Mouse (Mus musculus): Measurements from ENCODE around the gene Rhod.
A peak's percentile ranks its signal among the peaks of the same experiment; 100 is the strongest.

The Rhod gene

DNA sequence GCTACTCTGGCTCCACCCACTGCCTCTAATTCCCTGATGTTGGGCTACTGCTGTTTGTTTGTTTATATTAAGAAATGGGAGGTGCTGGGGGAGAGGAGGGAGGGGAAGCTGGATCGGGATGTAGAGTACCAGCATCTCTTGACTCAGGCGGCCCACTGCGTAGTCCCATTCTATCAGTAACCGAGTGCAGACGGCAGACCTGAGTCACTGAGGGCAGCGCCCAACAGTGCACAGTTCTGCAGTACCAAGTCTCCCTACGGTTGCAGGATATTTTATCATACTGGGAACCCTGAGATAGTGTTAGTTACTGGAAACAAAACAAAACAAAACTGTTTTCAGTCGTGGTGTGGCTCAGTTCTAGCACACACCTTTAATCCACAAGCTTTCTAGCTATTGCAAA is 11.9 kb upstream of the Rhod start:
- DNase-seq (ENCODE audit: low read depth, low spot score): no peak

DNA sequence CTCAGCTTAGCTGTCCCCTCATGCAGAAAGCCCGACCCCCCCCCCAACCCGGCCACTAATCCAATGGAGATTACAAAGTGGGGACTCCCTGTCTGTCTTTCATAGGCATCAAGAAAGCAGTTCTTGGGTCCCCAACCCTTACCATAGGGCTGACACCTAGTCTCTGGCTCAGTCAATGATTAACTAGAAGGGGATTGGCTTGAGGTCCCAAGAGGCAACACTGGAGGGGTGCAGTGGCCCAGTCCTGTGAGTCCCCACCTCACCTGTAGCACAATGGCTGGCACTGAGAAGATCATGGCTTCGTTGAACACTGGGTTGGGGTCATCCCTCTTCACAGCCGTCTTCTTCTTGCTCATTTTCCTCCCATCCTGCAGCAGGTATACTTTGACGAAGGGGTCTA is 11.4 kb upstream of the Rhod start:
- DNase-seq (ENCODE audit: low read depth, low spot score): no peak

DNA sequence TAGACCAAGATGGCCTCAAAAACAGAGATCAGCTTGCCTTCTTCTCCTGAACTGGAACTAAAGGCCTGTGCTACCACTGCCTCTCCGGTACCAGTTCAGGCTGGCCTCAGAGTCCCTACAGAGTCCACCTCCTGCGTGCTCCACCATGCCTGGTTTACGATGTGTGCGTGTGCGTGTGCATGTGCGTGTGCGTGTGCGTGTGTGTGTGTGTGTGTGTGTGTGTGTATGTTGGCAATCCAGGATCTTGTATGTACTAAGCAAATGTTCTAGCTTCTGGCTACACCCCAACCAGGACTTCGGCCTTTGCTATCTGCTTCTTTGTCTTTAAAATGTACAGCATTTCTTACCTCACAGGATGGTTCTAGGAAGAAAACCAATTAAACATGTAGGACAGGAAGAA is 10.0 kb upstream of the Rhod start:
- no peak for DNase-seq (ENCODE audit: low read depth, low spot score)

DNA sequence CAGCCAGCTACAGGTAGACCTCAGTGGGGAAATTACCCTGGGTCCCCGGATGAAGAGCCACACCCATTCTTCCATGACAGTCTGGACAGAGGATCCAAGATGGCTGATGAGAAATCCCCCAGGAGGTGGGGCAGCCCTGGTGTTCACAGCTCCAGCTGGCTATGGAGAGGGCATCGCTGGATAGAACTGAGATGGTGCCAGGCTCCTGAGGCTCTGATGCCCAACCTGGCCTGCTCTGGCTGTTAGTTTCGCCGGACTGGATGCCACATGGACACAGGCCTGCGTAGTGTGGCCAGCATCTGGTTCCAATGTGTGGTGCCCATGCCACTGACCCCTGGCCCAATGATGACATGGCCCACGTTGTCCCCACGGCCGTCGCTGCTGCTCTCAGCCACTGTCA is 8.2 kb upstream of the Rhod start:
- DNase-seq (ENCODE audit: low read depth, low spot score): no peak

DNA sequence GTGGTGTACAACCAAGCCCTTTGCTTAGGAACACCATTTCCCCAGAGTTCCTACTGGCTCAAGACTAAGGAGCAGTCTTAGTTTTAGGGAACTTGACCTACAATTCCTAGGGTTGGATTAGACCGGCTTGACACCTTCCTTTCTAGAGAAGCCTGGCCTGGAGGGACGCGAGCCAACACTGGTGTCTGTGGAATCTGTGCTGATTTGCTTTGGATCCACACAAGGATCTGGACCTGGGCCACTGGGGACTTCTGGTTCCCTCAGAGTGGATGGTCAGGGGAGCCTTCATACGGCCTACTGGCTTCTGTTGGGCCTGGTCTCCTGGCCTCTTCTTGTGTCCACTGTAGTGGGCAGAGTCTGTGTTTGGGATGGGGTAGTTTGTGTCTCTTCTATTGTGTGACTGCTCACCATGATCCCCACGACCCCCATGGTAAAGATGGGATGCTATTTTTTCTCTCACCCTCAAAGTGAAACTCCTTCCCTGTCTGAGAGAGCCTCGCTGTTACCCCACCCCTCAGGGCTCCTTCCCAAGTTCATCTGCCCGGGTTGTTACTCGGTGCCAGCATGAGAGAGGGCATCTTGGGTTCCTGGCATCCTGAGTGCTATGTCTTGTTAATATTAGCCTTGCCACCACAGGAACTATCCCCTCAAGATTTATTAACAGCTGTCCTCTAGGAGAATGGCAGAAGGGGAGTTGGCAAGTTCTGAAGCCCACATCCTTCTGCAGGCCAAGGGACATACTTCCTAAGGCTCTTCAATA is 7.6 kb upstream of the Rhod start:
- no peak for DNase-seq (ENCODE audit: low read depth, low spot score)

DNA sequence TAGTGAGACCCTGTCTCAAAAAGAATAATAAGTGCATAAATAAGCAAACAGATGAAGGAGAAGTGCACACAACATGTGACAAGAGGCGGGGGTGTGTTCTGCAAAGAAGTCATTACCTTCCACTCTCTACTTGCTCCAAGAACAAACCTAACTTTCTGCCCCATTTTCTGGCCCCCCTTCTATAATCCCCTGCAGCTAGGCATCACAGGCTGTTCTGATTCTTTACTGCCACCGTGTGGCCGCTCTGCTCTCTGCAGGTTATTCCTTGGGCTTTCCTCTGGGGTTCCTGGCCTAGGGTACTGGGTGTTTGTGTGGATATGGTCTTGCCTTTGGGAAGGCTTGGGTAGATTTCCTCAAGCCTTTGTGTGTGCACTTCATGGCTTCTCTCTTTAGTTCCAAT is 3.2 kb upstream of the Rhod start:
- DNase-seq (ENCODE audit: low read depth, low spot score): peak; percentile 55

DNA sequence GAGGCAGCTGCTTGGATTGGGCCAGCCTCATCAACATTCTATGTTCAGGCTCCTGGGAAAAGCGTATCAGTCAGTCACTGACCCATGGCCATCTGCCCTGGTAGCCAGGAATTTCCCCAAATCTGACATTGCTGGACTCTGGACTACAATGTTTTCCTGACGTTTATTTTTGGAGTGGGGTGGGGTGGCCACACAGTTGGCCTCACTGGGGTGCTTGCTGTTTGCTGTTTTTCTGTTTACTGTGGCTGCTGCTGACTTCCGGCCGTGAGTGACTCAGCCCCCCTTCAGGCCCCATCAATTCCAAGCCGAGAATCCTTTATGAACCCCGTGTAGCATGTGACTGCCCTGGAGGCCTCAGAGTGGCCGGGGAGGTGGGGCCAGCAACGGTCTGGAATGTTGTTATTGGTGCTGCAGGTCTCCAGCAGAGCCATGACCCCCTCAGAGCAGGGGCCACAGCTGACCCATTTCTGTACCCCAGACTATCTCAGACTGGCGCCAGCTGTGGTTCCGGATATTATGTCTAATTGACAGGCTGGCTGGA is 2.5 kb upstream of the Rhod start:
- DNase-seq (ENCODE audit: low read depth, low spot score): no peak

DNA sequence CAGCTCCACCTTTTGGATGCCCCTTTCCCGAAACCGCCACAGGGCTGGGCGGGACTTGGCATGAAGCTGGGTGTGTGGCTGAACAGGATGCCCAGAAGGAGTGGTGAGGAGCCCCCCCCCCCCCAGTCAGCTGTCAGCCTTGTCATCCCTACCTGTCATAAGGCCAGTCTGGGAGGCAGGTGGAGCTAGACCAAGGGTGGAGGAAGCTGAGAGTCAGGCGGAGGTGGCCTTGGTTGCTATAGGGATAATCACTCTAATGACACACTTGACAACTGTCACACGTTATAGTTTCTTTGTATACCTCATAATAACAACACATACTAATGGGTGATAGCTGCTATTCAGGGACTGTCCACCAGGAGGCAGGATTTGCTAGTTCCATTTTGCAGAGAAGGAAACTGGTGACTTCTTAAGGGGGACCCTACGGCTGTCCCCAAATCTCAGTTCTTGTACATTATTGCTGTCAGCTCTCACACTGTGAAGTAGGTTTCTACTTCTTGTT is 1.9 kb upstream of the Rhod start:
- peak; percentile 74 for DNase-seq (ENCODE audit: low read depth, low spot score)

DNA sequence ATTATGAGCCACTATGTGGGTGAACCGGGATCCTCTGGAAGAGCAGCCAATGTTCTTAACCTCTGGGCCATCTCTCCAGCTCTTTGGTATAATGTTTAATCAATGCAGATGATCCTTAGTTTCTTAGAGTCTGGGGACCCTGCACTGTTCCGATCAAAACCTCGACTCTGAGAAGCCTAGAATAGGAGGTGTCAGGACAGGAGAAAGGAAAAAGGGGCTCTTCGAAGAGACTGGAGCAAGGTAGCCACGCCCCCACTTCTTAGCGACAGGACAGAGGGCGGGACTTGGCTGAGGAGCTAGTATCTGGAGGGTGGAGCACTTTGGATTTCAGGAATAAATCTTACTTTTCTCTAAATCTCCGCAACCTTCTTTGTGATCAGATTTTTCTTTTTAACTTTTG is 990 bp upstream of the Rhod start:
- DNase-seq (ENCODE audit: low read depth, low spot score): no peak

DNA sequence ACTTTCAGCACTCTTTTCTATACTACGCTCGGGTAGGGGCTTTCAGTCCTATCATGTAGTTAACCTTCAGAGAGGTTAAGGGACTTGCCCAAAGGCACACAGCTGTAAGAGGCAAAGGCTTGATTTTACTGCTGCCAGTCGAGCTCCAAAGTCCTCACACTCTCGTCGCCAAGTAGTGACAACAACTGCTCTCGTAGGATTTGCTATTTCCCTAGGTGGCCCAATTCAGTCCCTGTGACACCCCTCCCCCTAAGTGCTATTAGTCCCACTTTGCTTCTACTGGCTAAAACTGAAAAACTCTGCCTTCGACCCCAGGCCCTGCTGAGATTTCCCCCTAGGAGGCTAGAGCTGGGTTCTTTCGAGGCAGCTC is 456 bp downstream of the Rhod start:
- DNase-seq (ENCODE audit: low read depth, low spot score): peak; percentile 22

DNA sequence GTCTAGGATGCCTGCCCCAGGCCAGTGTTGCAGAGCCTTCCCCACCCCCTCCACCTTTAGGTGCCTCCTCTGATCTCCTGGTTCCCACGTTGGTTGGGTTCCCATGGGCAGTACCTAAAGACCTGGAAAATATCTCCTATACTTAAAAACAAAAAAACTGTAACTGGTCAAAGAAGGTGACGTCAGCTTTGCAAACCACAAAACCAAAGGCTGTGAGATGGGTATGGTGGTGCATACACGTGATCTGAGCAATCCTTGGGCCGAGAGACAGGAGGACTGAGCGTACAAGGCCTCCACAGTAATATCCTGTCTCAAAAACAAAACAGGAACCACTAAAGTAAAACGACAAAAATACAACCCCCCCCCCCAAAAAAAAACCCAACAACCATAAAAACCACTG is 1.3 kb downstream of the Rhod start:
- DNase-seq (ENCODE audit: low read depth, low spot score): peak; percentile 29

DNA sequence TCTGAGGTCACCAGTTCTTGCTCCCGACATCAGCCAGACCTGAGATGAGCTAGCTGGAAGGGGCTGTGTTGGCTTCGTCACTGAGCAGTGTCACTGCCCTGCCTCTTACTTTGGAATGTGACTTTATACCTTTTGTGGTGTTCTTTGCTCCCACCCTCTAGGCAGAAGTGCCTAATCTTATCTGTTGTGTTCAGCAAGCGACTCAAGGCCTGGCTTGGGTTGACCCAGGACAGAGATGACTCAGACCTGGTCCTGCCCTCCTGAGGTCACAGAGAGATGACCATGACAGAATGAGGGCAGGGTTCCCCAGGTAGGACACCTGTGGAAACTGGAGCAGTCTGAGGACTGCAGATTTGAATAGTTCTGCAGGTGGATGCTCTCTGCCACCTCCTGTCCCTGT is 3.0 kb downstream of the Rhod start:
- no peak for DNase-seq (ENCODE audit: low read depth, low spot score)

DNA sequence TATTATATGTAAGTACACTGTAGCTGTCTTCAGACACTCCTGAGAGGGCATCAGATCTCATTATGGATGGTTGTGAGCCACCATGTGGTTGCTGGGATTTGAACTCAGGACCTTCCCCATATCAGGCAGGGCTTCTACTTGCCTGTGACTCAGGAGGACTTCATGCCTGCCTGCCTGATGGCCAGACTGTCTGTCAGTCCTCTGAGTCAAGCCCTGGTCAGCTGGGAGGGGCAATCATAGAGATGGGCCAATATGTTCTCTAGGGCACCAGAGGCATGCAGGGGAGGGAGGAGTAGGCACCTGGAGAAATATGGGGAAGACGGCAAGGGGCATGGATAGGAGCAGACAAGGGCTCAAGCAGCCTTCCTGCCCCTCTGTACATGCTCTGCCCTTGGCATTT is 4.2 kb downstream of the Rhod start:
- DNase-seq (ENCODE audit: low read depth, low spot score): no peak

DNA sequence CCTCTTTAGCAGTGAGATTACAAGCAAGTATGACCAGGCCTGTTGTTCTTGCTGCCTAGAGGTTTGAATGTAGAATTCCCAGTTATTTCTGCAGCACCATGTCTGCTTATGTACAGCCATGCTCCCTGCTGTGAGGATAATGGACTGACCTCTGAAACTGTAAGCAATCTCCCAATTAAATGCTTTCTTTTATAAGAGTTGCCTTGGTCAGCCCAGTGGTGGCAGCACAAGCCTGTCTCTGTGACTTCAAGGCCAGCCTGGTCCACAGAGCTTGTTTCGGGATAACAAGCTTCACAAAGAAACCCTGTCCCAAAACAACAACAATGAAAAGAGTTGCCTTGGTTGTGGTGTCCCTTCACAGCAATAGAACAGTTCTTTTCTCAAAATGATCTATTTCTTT is 5.5 kb downstream of the Rhod start:
- DNase-seq (ENCODE audit: low read depth, low spot score): no peak

DNA sequence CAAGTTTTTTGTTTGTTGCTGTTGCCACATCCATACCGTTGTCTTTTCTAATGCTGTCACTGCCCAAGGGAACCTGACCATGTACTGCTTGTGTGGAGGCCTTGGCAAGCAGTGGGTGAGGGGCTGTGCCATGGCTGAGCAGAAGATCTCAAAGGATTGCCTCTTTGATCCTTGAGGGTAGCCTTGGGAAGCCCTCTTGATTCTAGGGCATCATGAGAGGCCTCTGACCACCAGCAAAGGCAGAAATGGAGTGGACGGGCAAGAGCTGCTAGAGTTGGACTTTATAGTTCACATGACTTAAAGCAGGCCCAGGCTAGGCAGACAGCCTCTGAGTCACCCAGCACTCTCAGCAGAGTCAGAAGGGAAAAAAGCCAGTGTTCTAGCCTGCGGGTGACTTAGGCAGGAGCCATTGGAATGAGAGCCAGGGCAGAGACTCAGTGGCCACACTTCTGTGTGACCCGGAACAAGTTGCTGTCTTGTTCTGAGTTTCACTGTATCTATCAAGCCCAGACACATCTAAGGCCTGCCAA is 9.1 kb downstream of the Rhod start:
- DNase-seq (ENCODE audit: low read depth, low spot score): no peak

DNA sequence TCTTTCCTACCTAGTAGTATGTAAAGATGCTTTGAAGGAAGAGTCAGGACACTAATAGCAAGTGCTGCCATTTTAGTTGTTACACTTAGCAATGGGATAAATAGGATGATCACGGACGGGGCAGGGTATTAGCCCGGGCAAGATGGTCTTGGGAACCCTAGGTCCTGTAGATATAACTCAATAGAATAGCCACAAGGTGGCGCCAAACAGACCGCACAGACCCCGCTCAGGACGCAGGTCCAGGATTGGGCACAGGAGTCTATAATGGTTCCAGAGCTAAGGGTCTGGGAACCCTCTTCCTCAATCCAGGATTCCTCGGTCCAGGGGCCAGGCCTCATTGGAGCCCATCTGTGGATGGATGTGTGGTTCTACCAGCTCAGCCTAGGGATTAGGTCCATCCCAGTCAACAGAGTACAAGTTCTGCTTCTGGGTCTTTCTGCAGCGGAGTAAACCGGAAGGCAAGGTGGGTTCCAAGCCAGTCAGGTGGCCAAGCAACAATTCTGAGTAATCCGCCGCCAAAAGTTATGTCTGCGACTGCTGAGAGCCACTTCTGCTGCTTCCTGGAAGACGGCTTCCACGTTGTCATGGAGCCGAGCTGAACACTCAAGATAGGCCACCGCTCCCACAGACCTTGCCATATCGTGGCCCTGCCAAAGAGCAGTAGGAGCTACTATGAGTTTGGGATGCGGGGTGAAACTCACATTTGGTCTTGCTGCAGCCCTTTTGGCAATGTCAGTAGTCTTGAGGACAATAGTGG is 13.4 kb downstream of the Rhod start:
- peak; percentile 49 for DNase-seq (ENCODE audit: low read depth, low spot score)

DNA sequence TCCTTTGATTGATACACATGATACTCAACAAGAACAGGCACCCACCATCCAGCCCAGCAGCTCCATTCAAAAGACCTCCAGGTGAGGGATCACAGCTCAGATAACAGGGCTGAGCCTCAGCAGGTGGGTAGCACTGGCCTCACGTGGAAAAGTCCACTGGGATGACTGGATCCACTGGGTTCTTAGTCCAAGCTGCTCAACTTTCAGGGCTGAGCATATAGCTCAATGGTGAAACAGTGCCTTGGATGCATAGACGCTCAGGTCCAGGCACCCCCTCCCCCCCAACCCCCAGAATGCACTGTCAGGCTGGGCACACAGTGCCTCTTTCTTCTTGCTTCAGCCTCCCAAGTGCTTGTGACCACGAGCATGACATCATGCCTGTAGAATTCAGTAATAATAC is 16.2 kb downstream of the Rhod start:
- DNase-seq (ENCODE audit: low read depth, low spot score): no peak

DNA sequence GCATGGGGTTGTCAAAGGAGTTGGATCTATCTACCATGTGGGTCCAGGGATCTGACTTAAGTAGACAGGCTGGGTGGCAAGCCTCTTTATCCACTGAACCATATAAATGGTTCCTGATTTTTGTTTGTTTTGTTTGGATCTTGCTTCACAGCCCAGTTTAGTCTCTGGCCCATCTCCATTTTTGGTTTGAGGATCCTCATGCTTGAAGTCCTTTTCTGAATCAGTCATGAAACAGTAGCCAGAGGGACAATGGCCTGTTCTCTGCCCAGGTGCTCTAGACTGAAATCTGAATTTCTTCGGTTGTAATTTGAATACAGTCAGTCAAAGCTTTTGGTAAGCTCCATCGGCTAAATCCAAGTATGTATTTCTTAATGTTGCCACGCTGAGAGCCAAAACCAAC is 16.7 kb downstream of the Rhod start:
- DNase-seq (ENCODE audit: low read depth, low spot score): no peak

DNA sequence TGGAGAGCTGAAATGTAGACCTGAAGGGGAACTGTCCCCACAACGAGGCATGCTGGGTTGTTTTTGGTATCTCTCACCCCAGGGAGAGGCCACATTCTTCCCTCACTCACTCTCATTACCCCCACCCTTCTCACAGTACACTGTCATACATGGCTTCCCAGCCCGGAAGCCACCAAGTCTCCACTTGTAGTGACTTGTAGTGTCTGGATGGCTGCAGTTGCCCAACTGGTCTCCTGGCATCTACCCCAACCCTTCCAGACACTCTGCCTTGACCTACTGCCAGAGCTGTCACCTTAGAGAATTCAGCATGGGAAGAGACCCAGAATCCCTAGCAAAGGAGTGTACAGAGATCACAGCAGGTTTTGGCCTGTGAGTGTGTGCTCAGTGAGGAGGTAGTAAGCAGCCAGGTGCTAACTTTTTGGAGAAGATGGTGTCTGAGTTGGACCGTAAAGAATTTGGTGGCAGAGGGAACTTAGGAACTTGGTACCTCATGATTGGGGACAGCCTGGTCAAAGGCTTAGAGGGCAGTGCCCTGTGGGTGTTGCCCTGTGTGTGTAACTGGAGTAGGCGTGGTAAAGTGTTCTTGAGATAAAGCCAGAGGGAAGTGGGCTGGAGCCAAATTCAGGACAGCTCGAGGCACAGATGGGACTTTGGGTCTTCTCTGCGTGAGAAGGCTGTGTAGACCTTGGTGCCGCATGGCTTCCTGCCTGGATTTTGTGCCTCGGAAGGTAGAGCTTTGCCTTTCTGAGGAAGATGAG is 18.9 kb downstream of the Rhod start:
- no peak for DNase-seq (ENCODE audit: low read depth, low spot score)

DNA sequence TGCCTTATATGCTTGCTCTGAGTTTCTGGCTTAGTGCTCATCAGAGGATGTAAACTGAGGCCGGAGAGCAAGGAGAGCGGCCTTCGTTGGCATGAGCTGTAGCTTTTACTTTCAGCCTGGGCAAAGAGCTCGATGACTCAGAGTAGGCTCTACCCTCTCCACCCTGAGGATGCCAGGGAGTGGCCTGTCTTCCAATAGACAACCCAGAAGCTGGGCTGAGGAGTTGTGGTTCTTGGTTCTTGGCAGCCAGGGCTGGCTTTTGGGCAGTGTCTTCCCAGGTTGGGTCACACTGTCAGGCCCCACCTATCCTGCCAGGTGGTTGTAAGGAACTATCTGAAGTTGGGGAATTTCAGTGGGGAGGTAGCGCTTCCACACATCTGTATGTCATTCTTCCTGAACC is 19.5 kb downstream of the Rhod start:
- DNase-seq (ENCODE audit: low read depth, low spot score): no peak

DNA sequence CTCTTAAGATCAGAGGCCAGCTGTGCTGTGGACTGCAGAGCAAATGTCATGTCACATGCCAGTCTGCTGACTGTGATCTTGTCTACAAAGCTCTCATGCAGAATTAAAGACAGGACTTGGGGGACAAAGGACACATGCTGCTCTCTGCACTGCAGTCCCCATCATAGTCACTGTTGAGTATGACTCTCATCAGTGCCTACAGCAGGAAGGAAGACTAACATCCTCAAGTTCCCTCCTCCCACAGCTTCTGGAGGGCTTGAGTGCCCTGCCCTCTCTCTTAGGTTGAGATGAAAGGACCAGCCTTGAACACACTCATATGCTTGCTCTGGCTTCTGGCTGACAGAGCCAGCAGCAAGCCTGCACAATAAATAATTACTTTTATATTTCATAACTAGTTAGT is 21.5 kb downstream of the Rhod start:
- no peak for DNase-seq (ENCODE audit: low read depth, low spot score)

DNA sequence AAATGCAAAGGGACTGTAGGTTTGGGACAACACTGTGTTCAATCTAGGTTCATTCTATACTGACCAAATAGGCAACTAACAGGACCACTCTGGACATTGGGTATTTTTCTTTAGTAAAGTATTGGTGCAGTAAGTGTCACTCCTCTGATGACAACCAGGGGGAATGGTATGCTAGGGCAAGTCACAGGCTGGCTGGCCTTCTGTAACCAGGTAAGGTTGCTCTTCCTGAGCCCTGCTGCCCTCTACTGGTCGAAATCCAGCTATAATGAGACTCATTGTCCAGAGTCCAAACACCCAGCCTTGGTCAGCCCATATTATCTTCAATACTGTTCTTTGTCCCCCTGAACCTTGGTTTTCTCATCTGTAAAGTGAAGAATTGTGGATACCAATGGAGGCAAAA is 22.0 kb downstream of the Rhod start:
- DNase-seq (ENCODE audit: low read depth, low spot score): peak; percentile 62
